Mouse (Mus musculus) neural tube, embryonic 11.5 days (tissue): Measurements from ENCODE around the gene Crybg2. TPM values are rescaled to one million over a fixed set of nuclear protein-coding genes. Genes with fewer than 3 reads are reported as not detected.

Source experiments
- ATAC-seq: fragments of 200-750 bp; cut with Nextera tagmentation; 2 replicates; pipeline ENCODE4 v1.8.0; 2017; ENCODE audit warnings: moderate number of reproducible peaks, mild to moderate bottlenecking, moderate TSS enrichment, moderate library complexity; ENCODE audit not compliant: insufficient read depth, low FRiP score, low TSS enrichment
- DNase-seq: peaks from one replicate; pipeline ENCODE4 v3.0.0-alpha.2; 2015; ENCODE audit warnings: low spot score
- H3K27ac ChIP-seq: fragments of 300-500 bp; sonication (generic); 2 replicates; pipeline ENCODE4 v1.5.1; 2014; ENCODE audit warnings: low read depth, mild to moderate bottlenecking, low read length
- H3K27me3 ChIP-seq: fragments of 300-500 bp; sonication (generic); 2 replicates; pipeline ENCODE4 v1.6.1; 2014; ENCODE audit warnings: mild to moderate bottlenecking, low read length, mixed read lengths; ENCODE audit not compliant: control insufficient read depth, insufficient read depth
- H3K36me3 ChIP-seq: fragments of 300-500 bp; sonication (generic); 2 replicates; pipeline ENCODE4 v1.6.1; 2014; ENCODE audit warnings: mild to moderate bottlenecking, low read length, moderate library complexity, mixed read lengths; ENCODE audit not compliant: control insufficient read depth, insufficient read depth
- H3K4me1 ChIP-seq: fragments of 300-500 bp; sonication (generic); 2 replicates; pipeline ENCODE4 v1.6.1; 2014; ENCODE audit warnings: low read length, mixed read lengths; ENCODE audit not compliant: control insufficient read depth, insufficient read depth
- H3K4me2 ChIP-seq: fragments of 300-500 bp; sonication (generic); 2 replicates; pipeline ENCODE4 v1.6.1; 2014; ENCODE audit warnings: low read depth, mild to moderate bottlenecking, moderate library complexity
- H3K4me3 ChIP-seq: fragments of 300-500 bp; sonication (generic); 2 replicates; pipeline ENCODE4 v1.5.1; 2014; ENCODE audit warnings: low read depth, low read length
- H3K9ac ChIP-seq: fragments of 300-500 bp; sonication (generic); 2 replicates; pipeline ENCODE4 v1.6.1; 2014; ENCODE audit warnings: mild to moderate bottlenecking, low read length
- H3K9me3 ChIP-seq: fragments of 300-500 bp; sonication (generic); 2 replicates; pipeline ENCODE4 v1.6.1; 2016; ENCODE audit warnings: low read length; ENCODE audit not compliant: control insufficient read depth
- WGBS: fragments of 180-500 bp; shearing (Covaris S2); extraction: QIAGEN DNeasy Blood & Tissue Kit; methylation state at CpG from one replicate; pipeline ENCODE4 v1.1.7; 2014; 5-methylcytosine and 5-hydroxymethylcytosine counted together
- polyA plus RNA-seq: library from polyadenylated mRNA; unstranded; fragments of >200 nt; fragmentation: Nextera tagmentation; extraction: Ambion mirVana; gene quantifications from 2 replicates; pipeline ENCODE4 v1.2.1, GENCODE M21; 2014

Gene Crybg2
- polyA plus RNA-seq, 1 experiment from 2014 or later: 0.53 TPM

GRCm38 (mm10) chr4:134096120-134096519 is 35.5 kb downstream of the Crybg2 start:
- no peaks in the 10 kb centered on the region for H3K9me3 ChIP-seq
- H3K27me3 ChIP-seq: no peaks in the 10 kb centered on the region
- H3K4me1 ChIP-seq: no peaks in the 10 kb centered on the region
- H3K9ac ChIP-seq: no peak overlapping the region
- WGBS: 84% methylated on average over 3 of the region's 3 CpGs
- ATAC-seq: no peak
- H3K36me3 ChIP-seq: no peaks in the 10 kb centered on the region
- H3K4me3 ChIP-seq: no peak overlapping the region
- no peak for DNase-seq
- H3K4me2 ChIP-seq: no peak overlapping the region
- no peak overlapping the region for H3K27ac ChIP-seq

DNA sequence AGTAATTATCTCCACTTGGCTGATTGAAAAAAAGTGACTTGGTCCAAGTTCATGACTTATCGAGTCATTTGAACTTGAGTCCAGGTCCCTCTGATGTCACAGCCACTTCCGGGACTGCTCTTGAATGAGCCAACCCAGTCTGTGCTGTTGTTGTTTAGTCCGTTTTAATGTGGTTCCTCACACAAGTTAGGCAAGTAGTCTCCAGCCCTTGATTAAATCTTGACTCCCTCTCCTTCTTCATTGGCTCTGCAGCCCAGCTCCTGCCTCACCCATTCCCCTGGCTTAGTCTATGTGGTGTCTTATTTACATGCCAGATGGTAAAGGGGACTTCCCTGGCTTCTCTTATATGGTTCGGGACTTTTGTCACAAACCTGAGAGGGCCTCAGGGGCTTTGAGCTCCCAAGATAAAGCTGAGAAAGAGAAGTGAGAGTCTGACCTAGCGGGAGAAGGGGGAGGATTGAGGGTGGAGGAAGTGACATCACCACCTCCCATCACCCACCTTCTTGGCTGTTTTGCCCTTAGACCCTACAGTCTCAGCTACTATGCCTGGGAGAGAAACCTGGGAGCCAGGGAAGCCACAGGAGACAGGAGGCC is 36.5 kb downstream of the Crybg2 start:
- ATAC-seq: no peak
- H3K9ac ChIP-seq: no peak overlapping the region

GRCm38 (mm10) chr4:134098628-134099027 is 38.0 kb downstream of the Crybg2 start:
- ATAC-seq: no peak
- no peak overlapping the region for H3K9ac ChIP-seq
- DNase-seq: no peak
- 61% methylated on average over 8 of the region's 8 CpGs for WGBS
- H3K27me3 ChIP-seq: no peaks in the 10 kb centered on the region
- no peak overlapping the region for H3K27ac ChIP-seq
- no peak overlapping the region for H3K4me2 ChIP-seq
- no peak overlapping the region for H3K4me3 ChIP-seq
- no peaks in the 10 kb centered on the region for H3K9me3 ChIP-seq
- no peaks in the 10 kb centered on the region for H3K36me3 ChIP-seq
- no peaks in the 10 kb centered on the region for H3K4me1 ChIP-seq

More for the DNA sequence above, 36.5 kb downstream of the Crybg2 start:
- no peaks in the 10 kb centered on the region for H3K4me1 ChIP-seq
- H3K36me3 ChIP-seq: no peaks in the 10 kb centered on the region
- H3K4me2 ChIP-seq: no peak overlapping the region
- H3K27ac ChIP-seq: no peak overlapping the region
- H3K4me3 ChIP-seq: no peak overlapping the region
- no peaks in the 10 kb centered on the region for H3K9me3 ChIP-seq
- no peaks in the 10 kb centered on the region for H3K27me3 ChIP-seq
- no peak for DNase-seq
- 80% methylated on average over 5 of the region's 5 CpGs for WGBS

- H3K27me3 ChIP-seq: no peaks in the 10 kb centered on the region
- H3K4me3 ChIP-seq: no peak overlapping the region
- no peaks in the 10 kb centered on the region for H3K4me1 ChIP-seq
- H3K9me3 ChIP-seq: no peaks in the 10 kb centered on the region
- H3K36me3 ChIP-seq: no peaks in the 10 kb centered on the region
- 67% methylated on average over 4 of the region's 4 CpGs for WGBS
- DNase-seq (no peak), ATAC-seq (no peak)
- no peak overlapping the region for H3K4me2 ChIP-seq
- no peak overlapping the region for H3K9ac ChIP-seq
- H3K27ac ChIP-seq: no peak overlapping the region
Measured at GRCm38 (mm10) chr4:134100245-134100644, 39.6 kb downstream of the Crybg2 start.

- ATAC-seq (peak; percentile 90), DNase-seq (peak; percentile 88)
- WGBS: 17% methylated on average over 34 of the region's 34 CpGs
- Histone ChIP-seq H3K9me3 (no peaks in the 10 kb centered on the region), H3K27ac (no peak within 1 kb of the TSS), H3K27me3 (no peaks in the 10 kb centered on the region), H3K4me2 (peak within 1 kb of the TSS; percentile 57), H3K4me1 (no peaks in the 10 kb centered on the region), H3K4me3 (peak within 1 kb of the TSS; percentile 49), H3K9ac (peak within 1 kb of the TSS; percentile 44), H3K36me3 (no peaks in the 10 kb centered on the region)
Measured at GRCm38 (mm10) chr4:134101979-134102741, 41.5 kb downstream of the Crybg2 start, which contains the start of gene Ubxn11. Gene Ubxn11 (plus strand): TSS chr4:134102570.

DNA sequence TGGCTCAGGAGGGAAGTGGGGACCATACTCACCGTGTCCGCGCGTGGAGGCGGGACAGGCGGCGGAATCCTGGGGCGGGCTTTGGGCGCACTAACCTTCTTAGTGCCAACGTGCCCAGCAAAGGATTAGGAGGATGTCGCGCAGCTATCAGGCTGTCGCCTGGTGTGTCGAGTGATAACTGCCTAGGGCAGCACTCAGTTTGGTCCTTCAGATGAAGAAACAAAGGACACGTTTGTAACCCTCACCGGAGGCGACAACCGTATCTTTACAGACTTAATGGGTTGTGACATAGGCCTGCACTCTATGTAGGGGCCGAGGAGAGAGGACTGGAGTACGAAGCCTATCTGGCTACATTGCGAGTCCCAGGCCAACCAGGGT is 42.1 kb downstream of the Crybg2 start:
- 6% methylated on average over 21 of the region's 21 CpGs for WGBS

GRCm38 (mm10) chr4:134106105-134106504 is 45.5 kb downstream of the Crybg2 start:
- no peaks in the 10 kb centered on the region for H3K4me1 ChIP-seq
- DNase-seq (no peak), ATAC-seq (no peak)
- H3K4me2 ChIP-seq: no peak overlapping the region
- H3K36me3 ChIP-seq: no peaks in the 10 kb centered on the region
- H3K4me3 ChIP-seq: no peak overlapping the region
- no peaks in the 10 kb centered on the region for H3K27me3 ChIP-seq
- H3K9me3 ChIP-seq: no peaks in the 10 kb centered on the region
- 76% methylated on average over 7 of the region's 7 CpGs for WGBS
- H3K27ac ChIP-seq: no peak overlapping the region
- H3K9ac ChIP-seq: no peak overlapping the region

More for the DNA sequence above, 42.1 kb downstream of the Crybg2 start:
- no peaks in the 10 kb centered on the region for H3K36me3 ChIP-seq
- no peak overlapping the region for H3K27ac ChIP-seq
- peak overlapping the region; percentile 49 for H3K4me3 ChIP-seq
- ATAC-seq (peak; percentile 50; the same call in 1 of the 2 replicates), DNase-seq (no peak)
- H3K9ac ChIP-seq: peak overlapping the region; percentile 44
- no peaks in the 10 kb centered on the region for H3K9me3 ChIP-seq
- H3K4me2 ChIP-seq: peak overlapping the region; percentile 57
- no peaks in the 10 kb centered on the region for H3K4me1 ChIP-seq
- no peaks in the 10 kb centered on the region for H3K27me3 ChIP-seq

DNA sequence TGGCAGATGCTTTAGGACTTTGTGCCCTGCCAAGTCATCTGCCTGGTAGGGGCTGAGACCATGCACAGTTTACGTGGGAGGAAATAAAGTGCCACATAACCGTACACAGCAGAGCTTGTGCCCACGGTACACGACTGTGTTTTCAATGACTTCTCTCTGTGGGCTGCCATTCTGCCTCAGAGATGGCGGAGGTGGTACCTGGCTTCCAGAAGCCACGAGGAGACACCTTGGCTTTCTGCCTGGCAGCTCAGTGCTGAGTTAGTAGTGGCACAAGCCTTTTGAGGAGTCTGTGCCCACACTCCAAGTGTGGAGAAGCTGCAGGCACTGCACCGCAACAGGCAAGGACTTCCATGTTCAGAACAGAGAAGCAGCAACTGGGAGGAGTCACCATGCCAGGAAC is 47.1 kb downstream of the Crybg2 start:
- H3K9me3 ChIP-seq: no peaks in the 10 kb centered on the region
- no peak overlapping the region for H3K27ac ChIP-seq
- no peak overlapping the region for H3K9ac ChIP-seq
- no peak for ATAC-seq
- H3K36me3 ChIP-seq: no peaks in the 10 kb centered on the region
- no peak overlapping the region for H3K4me2 ChIP-seq
- H3K27me3 ChIP-seq: no peaks in the 10 kb centered on the region
- WGBS: 87% methylated on average over 7 of the region's 7 CpGs
- H3K4me3 ChIP-seq: no peak overlapping the region
- no peaks in the 10 kb centered on the region for H3K4me1 ChIP-seq
- DNase-seq: no peak

- H3K27ac ChIP-seq: no peak overlapping the region
- no peaks in the 10 kb centered on the region for H3K27me3 ChIP-seq
- H3K4me1 ChIP-seq: no peaks in the 10 kb centered on the region
- no peak overlapping the region for H3K4me3 ChIP-seq
- H3K9me3 ChIP-seq: no peaks in the 10 kb centered on the region
- DNase-seq: no peak
- no peaks in the 10 kb centered on the region for H3K36me3 ChIP-seq
- no peak overlapping the region for H3K4me2 ChIP-seq
- no peak for ATAC-seq
- 51% methylated on average over 5 of the region's 5 CpGs for WGBS
- H3K9ac ChIP-seq: no peak overlapping the region
Measured at GRCm38 (mm10) chr4:134108196-134108595, 47.6 kb downstream of the Crybg2 start.
